Mouse (Mus musculus): Measurements from ENCODE around the gene Tfcp2l1. TPM values are rescaled to one million over a fixed set of nuclear protein-coding genes. Genes with fewer than 3 reads are reported as not detected.
"Not testable (repeated sequence)": the region's sequence is repeated elsewhere in the genome, so short reads cannot be mapped to it uniquely, and the experiment has no call there.

Gene Tfcp2l1
- polyA plus RNA-seq, 1 experiment from 2014 or later: 0.62 TPM

DNA sequence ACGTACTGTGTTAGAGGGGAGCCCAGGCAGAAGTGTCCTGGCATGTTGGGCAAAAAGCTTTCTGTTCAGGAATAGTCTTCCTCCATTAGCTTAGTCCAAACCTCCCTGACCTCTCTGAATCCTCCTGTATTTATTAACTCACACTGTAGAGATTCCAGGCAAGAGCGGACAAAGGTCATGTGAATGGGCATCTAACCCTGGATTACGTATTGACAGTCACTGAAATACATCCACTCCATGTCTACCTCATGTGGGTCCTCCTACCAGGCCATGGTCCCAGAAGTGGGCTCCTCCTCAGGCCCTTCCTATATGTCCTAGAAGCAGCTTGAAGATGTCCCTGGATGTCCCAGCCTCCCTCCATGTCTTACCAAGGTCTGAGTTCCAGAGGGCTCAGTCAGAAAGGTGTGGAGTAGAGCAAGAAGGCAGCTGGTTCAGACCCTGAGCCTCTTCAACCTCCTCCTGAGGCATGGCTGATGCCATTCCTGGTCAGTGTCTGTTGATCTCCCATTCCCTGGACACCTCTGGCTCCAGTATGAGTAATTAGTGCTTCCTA is 14.0 kb upstream of the Tfcp2l1 start:
- Histone ChIP-seq H3K4me2 (ENCODE audit: low read depth, low read length) (no peak overlapping the region), H3K27me3 (ENCODE audit: control insufficient read depth, insufficient read depth, low read length) (no peaks in the 10 kb centered on the region), H3K9ac (ENCODE audit: low read length) (no peak overlapping the region), H3K9me3 (replicated peaks; ENCODE audit: control insufficient read depth, low read length) (no peaks in the 10 kb centered on the region), H3K4me1 (ENCODE audit: control insufficient read depth, insufficient read depth, low read length) (no peaks in the 10 kb centered on the region), H3K4me3 (ENCODE audit: low read length) (no peak overlapping the region), H3K36me3 (ENCODE audit: control insufficient read depth, insufficient read depth) (peaks cover 20% of the 10 kb centered on the region), H3K27ac (ENCODE audit: low read length) (no peak overlapping the region)
- 94% methylated on average over 3 of the region's 3 CpGs for WGBS
- ATAC-seq (replicated peaks; ENCODE audit: extremely low read depth, insufficient read depth, low FRiP score): no peak

DNA sequence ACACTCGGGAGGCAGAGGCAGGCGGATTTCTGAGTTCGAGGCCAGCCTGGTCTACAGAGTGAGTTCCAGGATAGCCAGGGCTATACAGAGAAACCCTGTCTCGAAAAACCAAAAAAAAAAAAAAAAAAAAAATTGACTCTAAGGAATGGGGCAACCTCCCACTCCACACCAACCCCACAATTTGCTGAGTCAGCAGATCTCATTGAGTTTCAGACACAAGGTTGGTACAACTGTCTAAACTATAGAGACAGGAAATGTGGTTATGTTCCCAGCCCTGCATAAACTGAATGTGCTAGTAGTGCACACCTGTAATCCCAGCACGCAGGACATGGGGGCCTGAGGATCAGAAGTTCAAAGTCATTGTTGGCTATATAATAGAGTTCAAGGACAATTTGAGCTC is 6.7 kb upstream of the Tfcp2l1 start:
- 97% methylated on average over 4 of the region's 5 CpGs for WGBS

DNA sequence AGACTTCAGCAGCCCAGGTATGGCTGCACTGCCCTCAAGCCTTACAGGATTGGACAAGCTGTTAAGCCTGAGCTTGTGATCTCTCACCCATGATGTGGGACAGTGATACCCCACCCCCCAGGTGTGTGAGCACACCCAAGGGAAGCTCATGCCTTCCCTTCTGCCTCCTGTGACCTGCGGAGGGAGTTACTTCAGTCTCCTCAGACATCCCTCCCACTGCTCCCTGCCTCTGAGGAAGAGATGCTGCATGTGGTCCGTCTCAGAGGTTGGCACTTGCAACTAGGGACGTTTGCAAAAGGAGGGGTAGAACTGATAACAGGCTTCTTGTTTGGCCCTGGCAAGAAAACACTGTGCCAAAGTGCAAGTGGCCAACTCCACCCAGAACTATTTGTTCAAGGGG is 4.9 kb upstream of the Tfcp2l1 start:
- H3K36me3 ChIP-seq (ENCODE audit: control insufficient read depth, insufficient read depth): no peaks in the 10 kb centered on the region
- H3K4me1 ChIP-seq (ENCODE audit: control insufficient read depth, insufficient read depth, low read length): peaks cover 2% of the 10 kb centered on the region; the same call in 1 of the 2 replicates
- no peak for ATAC-seq (replicated peaks; ENCODE audit: extremely low read depth, insufficient read depth, low FRiP score)
- H3K9me3 ChIP-seq (replicated peaks; ENCODE audit: control insufficient read depth, low read length): no peaks in the 10 kb centered on the region
- H3K9ac ChIP-seq (ENCODE audit: low read length): no peak overlapping the region
- H3K4me2 ChIP-seq (ENCODE audit: low read depth, low read length): no peak overlapping the region
- no peak overlapping the region for H3K27ac ChIP-seq (ENCODE audit: low read length)
- WGBS: 40% methylated on average over 3 of the region's 3 CpGs
- H3K4me3 ChIP-seq (ENCODE audit: low read length): no peak overlapping the region
- peaks cover 5% of the 10 kb centered on the region for H3K27me3 ChIP-seq (ENCODE audit: control insufficient read depth, insufficient read depth, low read length)

More for the DNA sequence above, 6.7 kb upstream of the Tfcp2l1 start:
- not testable (repeated sequence) for ATAC-seq (replicated peaks; ENCODE audit: extremely low read depth, insufficient read depth, low FRiP score); H3K9ac ChIP-seq (ENCODE audit: low read length); H3K4me3 ChIP-seq (ENCODE audit: low read length); H3K27ac ChIP-seq (ENCODE audit: low read length); H3K4me2 ChIP-seq (ENCODE audit: low read depth, low read length); H3K9me3 ChIP-seq (replicated peaks; ENCODE audit: control insufficient read depth, low read length); H3K36me3 ChIP-seq (ENCODE audit: control insufficient read depth, insufficient read depth); H3K4me1 ChIP-seq (ENCODE audit: control insufficient read depth, insufficient read depth, low read length); H3K27me3 ChIP-seq (ENCODE audit: control insufficient read depth, insufficient read depth, low read length)

DNA sequence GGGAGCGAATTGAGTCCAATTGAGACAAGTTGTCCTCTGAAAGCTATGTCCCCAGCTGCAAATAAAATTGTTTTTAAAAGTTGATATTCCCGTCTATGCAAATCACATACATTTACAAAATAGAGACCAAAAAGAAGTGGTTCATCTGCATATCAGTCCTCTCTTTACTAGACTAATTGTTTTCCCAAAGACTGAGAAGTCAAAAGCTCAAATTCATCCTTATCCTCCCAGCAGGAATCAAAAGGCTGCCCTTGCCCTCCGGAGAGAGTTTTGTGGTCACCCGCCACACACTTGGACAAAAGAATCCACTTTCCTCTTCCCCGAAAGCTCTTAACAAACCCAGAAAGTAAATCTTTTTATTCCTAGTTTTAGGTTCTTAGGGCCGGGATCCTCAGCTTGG is 2.3 kb upstream of the Tfcp2l1 start:
- WGBS: 62% methylated on average over 6 of the region's 6 CpGs
- no peak overlapping the region for H3K27ac ChIP-seq (ENCODE audit: low read length)
- H3K9me3 ChIP-seq (replicated peaks; ENCODE audit: control insufficient read depth, low read length): no peaks in the 10 kb centered on the region
- H3K27me3 ChIP-seq (ENCODE audit: control insufficient read depth, insufficient read depth, low read length): peaks cover 5% of the 10 kb centered on the region
- H3K4me1 ChIP-seq (ENCODE audit: control insufficient read depth, insufficient read depth, low read length): peaks cover 2% of the 10 kb centered on the region; the same call in 1 of the 2 replicates
- ATAC-seq (replicated peaks; ENCODE audit: extremely low read depth, insufficient read depth, low FRiP score): no peak
- H3K36me3 ChIP-seq (ENCODE audit: control insufficient read depth, insufficient read depth): no peaks in the 10 kb centered on the region
- H3K9ac ChIP-seq (ENCODE audit: low read length): no peak overlapping the region
- no peak overlapping the region for H3K4me2 ChIP-seq (ENCODE audit: low read depth, low read length)
- no peak overlapping the region for H3K4me3 ChIP-seq (ENCODE audit: low read length)

DNA sequence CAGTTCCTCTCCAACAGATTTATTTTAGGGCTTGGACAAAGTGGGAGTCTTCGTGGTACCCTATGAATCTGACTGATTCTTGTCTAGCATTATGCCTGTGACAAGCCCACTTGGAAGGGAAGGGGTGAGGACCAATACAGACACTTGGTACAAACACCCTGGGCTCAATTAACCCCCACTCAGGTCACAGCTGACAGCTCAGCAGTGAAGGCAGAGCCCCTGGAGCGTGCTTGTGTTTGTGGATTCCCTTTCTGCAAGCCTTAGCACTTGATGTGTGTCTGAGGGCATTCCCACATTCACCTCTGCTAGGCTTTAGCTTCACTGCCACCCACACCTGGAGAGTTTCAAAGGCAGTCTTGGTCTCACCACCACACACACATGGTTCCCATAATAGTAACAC is 1.8 kb upstream of the Tfcp2l1 start:
- no peak overlapping the region for H3K4me3 ChIP-seq (ENCODE audit: low read length)
- H3K4me1 ChIP-seq (ENCODE audit: control insufficient read depth, insufficient read depth, low read length): peaks cover 2% of the 10 kb centered on the region; the same call in 1 of the 2 replicates
- H3K36me3 ChIP-seq (ENCODE audit: control insufficient read depth, insufficient read depth): no peaks in the 10 kb centered on the region
- WGBS: 57% methylated on average over 2 of the region's 2 CpGs
- H3K27me3 ChIP-seq (ENCODE audit: control insufficient read depth, insufficient read depth, low read length): peaks cover 5% of the 10 kb centered on the region
- no peak overlapping the region for H3K27ac ChIP-seq (ENCODE audit: low read length)
- H3K4me2 ChIP-seq (ENCODE audit: low read depth, low read length): no peak overlapping the region
- no peak overlapping the region for H3K9ac ChIP-seq (ENCODE audit: low read length)
- H3K9me3 ChIP-seq (replicated peaks; ENCODE audit: control insufficient read depth, low read length): no peaks in the 10 kb centered on the region
- no peak for ATAC-seq (replicated peaks; ENCODE audit: extremely low read depth, insufficient read depth, low FRiP score)

DNA sequence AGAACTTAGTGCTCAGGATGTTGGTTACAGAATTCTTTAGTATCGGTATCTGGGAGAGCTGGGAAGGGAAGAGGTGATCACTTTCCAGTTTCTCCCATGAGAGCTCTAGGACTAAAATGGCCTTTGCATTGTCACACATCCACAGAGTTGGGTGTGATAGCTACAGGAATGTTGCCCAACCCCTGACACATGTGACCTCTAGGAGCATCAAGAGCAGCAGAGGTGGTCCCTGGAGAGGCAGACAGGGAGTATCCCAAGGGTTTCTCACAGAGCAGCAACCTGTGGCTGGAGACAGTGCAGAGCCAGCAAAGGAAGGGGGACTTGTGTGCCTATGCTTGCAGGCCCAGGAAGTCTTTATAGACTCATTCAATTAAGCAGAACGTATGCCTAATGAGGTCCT is 1.3 kb upstream of the Tfcp2l1 start:
- Histone ChIP-seq H3K27me3 (ENCODE audit: control insufficient read depth, insufficient read depth, low read length) (peaks cover 5% of the 10 kb centered on the region), H3K4me2 (ENCODE audit: low read depth, low read length) (no peak overlapping the region), H3K9ac (ENCODE audit: low read length) (no peak overlapping the region), H3K36me3 (ENCODE audit: control insufficient read depth, insufficient read depth) (no peaks in the 10 kb centered on the region), H3K27ac (ENCODE audit: low read length) (no peak overlapping the region), H3K4me1 (ENCODE audit: control insufficient read depth, insufficient read depth, low read length) (peaks cover 2% of the 10 kb centered on the region; the same call in 1 of the 2 replicates), H3K4me3 (ENCODE audit: low read length) (no peak overlapping the region), H3K9me3 (replicated peaks; ENCODE audit: control insufficient read depth, low read length) (no peaks in the 10 kb centered on the region)
- no peak for ATAC-seq (replicated peaks; ENCODE audit: extremely low read depth, insufficient read depth, low FRiP score)
- 74% methylated on average over 2 of the region's 2 CpGs for WGBS

DNA sequence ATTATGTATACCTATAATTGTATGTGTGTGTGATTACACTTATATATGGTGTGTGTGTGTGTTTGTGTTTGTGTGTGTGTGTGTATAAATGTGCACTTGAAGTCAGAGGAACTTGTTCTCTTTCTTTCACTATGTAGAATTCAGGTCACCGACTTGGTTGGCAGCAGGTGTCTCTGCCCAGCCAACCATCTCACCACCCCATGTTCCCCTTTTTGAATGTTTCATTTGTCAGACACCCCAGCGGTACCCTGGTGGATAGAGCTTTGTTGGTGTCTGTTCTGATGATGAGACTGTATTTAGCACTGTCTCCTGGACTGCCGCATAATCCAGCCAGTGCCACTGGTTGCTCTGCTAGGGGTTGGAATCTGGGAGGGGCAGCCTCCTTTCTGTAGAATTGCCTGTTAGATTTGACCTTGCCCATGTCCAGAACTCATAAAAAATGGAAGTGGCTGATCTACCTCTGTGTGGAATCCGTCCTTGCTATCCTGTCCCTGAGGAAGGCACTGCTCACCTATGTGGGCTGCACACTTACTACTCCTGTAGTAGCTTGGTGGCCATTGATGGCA is 5.8 kb downstream of the Tfcp2l1 start:
- H3K9me3 ChIP-seq (replicated peaks; ENCODE audit: control insufficient read depth, low read length): no peaks in the 10 kb centered on the region
- WGBS: 69% methylated on average over 4 of the region's 4 CpGs
- no peak overlapping the region for H3K9ac ChIP-seq (ENCODE audit: low read length)
- no peaks in the 10 kb centered on the region for H3K36me3 ChIP-seq (ENCODE audit: control insufficient read depth, insufficient read depth)
- ATAC-seq (replicated peaks; ENCODE audit: extremely low read depth, insufficient read depth, low FRiP score): no peak
- no peak overlapping the region for H3K4me3 ChIP-seq (ENCODE audit: low read length)
- H3K27me3 ChIP-seq (ENCODE audit: control insufficient read depth, insufficient read depth, low read length): no peaks in the 10 kb centered on the region
- H3K27ac ChIP-seq (ENCODE audit: low read length): no peak overlapping the region
- H3K4me1 ChIP-seq (ENCODE audit: control insufficient read depth, insufficient read depth, low read length): no peaks in the 10 kb centered on the region
- no peak overlapping the region for H3K4me2 ChIP-seq (ENCODE audit: low read depth, low read length)

DNA sequence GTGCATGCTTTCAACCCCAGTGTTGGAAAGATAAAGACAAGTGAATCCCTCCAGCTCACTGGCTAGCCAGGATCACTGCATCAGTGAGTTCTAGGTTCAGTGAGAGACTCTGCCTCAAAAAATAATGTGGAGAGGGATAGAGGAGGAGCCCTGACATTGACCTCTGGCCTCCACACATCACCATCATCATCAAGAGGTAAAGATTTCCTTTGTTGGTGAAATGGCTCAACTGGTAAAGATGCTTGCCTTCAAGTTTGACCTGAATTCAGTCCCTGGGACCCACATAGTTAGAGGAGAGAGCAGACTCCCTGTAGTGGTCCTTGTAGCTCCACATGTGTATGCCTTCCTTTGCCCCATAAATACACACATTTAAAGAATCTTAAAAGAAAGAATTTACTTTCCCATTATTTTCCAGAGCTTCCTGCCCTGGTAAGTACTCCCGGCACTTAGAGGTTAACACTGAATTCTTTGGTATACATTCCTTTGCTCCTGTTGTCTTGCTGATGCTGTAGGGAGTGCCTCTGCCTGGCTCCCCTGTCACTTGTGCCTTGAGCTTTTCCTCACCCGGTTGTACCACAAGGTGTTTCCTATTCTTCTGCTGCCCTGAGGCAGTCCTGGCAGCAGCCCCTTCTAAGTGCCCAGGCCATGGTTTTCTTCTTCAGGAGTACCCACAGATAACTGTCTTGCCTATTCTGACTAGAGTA is 14.7 kb downstream of the Tfcp2l1 start:
- Histone ChIP-seq H3K27ac (ENCODE audit: low read length) (no peak overlapping the region), H3K4me3 (ENCODE audit: low read length) (no peak overlapping the region), H3K27me3 (ENCODE audit: control insufficient read depth, insufficient read depth, low read length) (no peaks in the 10 kb centered on the region), H3K4me2 (ENCODE audit: low read depth, low read length) (no peak overlapping the region), H3K9me3 (replicated peaks; ENCODE audit: control insufficient read depth, low read length) (no peaks in the 10 kb centered on the region), H3K4me1 (ENCODE audit: control insufficient read depth, insufficient read depth, low read length) (0 out of 2 replicates have a peak, but pooled peaks cover 2% of the 10 kb centered on the region), H3K36me3 (ENCODE audit: control insufficient read depth, insufficient read depth) (no peaks in the 10 kb centered on the region), H3K9ac (ENCODE audit: low read length) (no peak overlapping the region)
- ATAC-seq (replicated peaks; ENCODE audit: extremely low read depth, insufficient read depth, low FRiP score): no peak
- WGBS: 54% methylated on average over 2 of the region's 2 CpGs
